In genomic region chr16:76341636-76342035, GRCm38 (mm10) we compare ENCODE assay signal across 11 mouse cellular contexts. TPM values are rescaled to one million over a fixed set of nuclear protein-coding genes. Genes with fewer than 3 reads are reported as not detected.
DNase-seq lines count a peak whose midpoint lies in the region; ATAC-seq and TF ChIP-seq lines count a peak whose summit lies in the region.
"Had no signal": no experiment of that assay in that cellular context is flagged by ENCODE, and none has a peak within 500 bp of the region (broad histone marks: within the 10 kb centered on the region; RNA-seq: fewer than 3 reads in every experiment).

No protein-coding gene starts in this region.

- 73% methylated on average over 8 of the region's 8 CpGs for WGBS in kidney, embryonic 16.5 days
- WGBS in forebrain, embryonic 11.5 days = 89% methylated on average over 8 of the region's 8 CpGs
- WGBS in forebrain, embryonic 16.5 days = 90% methylated on average over 8 of the region's 8 CpGs

- peaks cover 32% of the 10 kb centered on the region for H3K36me3 ChIP-seq in kidney, embryonic 16.5 days (ENCODE audit: insufficient read depth, low read length)
- H3K36me3 ChIP-seq in myocyte (ENCODE audit: control insufficient read depth, insufficient read depth) = no peaks in the 10 kb centered on the region
- no peaks in the 10 kb centered on the region; the same call in 1 of the 2 replicates for H3K36me3 ChIP-seq in forebrain, embryonic 11.5 days (ENCODE audit: control insufficient read depth, insufficient read depth, low read length)
- no peaks in the 10 kb centered on the region for H3K36me3 ChIP-seq in forebrain, embryonic 16.5 days (ENCODE audit: control insufficient read depth, insufficient read depth)

- no peak overlapping the region for H3K9ac ChIP-seq in kidney, embryonic 16.5 days (replicated peaks; ENCODE audit: low read length)
- H3K9ac ChIP-seq in forebrain, embryonic 11.5 days (ENCODE audit: low read length) = no peak overlapping the region
- no peak overlapping the region for H3K9ac ChIP-seq in forebrain, embryonic 16.5 days (replicated peaks; ENCODE audit: low read depth, low read length)
- H3K9ac ChIP-seq: hindbrain, embryonic 14.5 days; limb, embryonic 15.5 days had no signal

- H3K9me3 ChIP-seq in kidney, embryonic 16.5 days (ENCODE audit: low read length) = 0 out of 2 replicates have a peak, but pooled peaks cover under 1% of the 10 kb centered on the region
- H3K9me3 ChIP-seq in forebrain, embryonic 11.5 days (ENCODE audit: control insufficient read depth, low read length) = no peaks in the 10 kb centered on the region; the same call in 1 of the 2 replicates
- no peaks in the 10 kb centered on the region; the same call in 1 of the 2 replicates for H3K9me3 ChIP-seq in forebrain, embryonic 16.5 days (ENCODE audit: control insufficient read depth, low read length)
- H3K9me3 ChIP-seq: limb, embryonic 15.5 days had no signal

- no peak overlapping the region for H3K4me2 ChIP-seq in kidney, embryonic 16.5 days (replicated peaks; ENCODE audit: low read depth, low read length)
- H3K4me2 ChIP-seq in myocyte (ENCODE audit: low read depth) = no peak overlapping the region
- H3K4me2 ChIP-seq in forebrain, embryonic 11.5 days (ENCODE audit: low read depth, low read length, severe bottlenecking) = no peak overlapping the region
- H3K4me2 ChIP-seq in forebrain, embryonic 16.5 days (ENCODE audit: low read length) = no peak overlapping the region
- H3K4me2 ChIP-seq: hindbrain, embryonic 14.5 days; limb, embryonic 15.5 days had no signal

- 0 out of 2 replicates have a peak, but pooled peaks cover 3% of the 10 kb centered on the region for H3K4me1 ChIP-seq in kidney, embryonic 16.5 days (ENCODE audit: insufficient read depth, low read length)
- H3K4me1 ChIP-seq in forebrain, embryonic 11.5 days (replicated peaks; ENCODE audit: control insufficient read depth, insufficient read depth, low read length) = no peaks in the 10 kb centered on the region
- H3K4me1 ChIP-seq in forebrain, embryonic 16.5 days (replicated peaks; ENCODE audit: control insufficient read depth, insufficient read depth, low read length) = no peaks in the 10 kb centered on the region
- H3K4me1 ChIP-seq: limb, embryonic 15.5 days had no signal

- no peak overlapping the region for H3K27ac ChIP-seq in kidney, embryonic 16.5 days (ENCODE audit: low read length)
- H3K27ac ChIP-seq in forebrain, embryonic 11.5 days (ENCODE audit: low read depth, low read length) = no peak overlapping the region
- no peak overlapping the region for H3K27ac ChIP-seq in forebrain, embryonic 16.5 days (ENCODE audit: low read length)
- H3K27ac ChIP-seq: hindbrain, embryonic 14.5 days; limb, embryonic 15.5 days had no signal

- H3K79me2 ChIP-seq in myocyte (ENCODE audit: control insufficient read depth, insufficient read depth) = peaks cover 66% of the 10 kb centered on the region

- H3ac ChIP-seq in myocyte (ENCODE audit: control insufficient read depth, insufficient read length) = no peak overlapping the region

- DNase-seq in kidney, adult 9 months = peak; percentile 55
- peak; percentile 80 for DNase-seq in c-Kit-positive CD71-positive TER-119-negative erythroid progenitor cells, embryonic 14.5 days (ENCODE audit: low read depth)
- peak; percentile 58 for DNase-seq in liver
- no peak for DNase-seq in forebrain, embryonic 11.5 days (ENCODE audit: low spot score)
- DNase-seq in spleen, postnatal 10 days (ENCODE audit: low spot score in 2 of 2) = no peak
- DNase-seq: right cerebral cortex, postnatal 25 days had no signal

- ATAC-seq in kidney, embryonic 16.5 days (ENCODE audit: low FRiP score, low TSS enrichment) = no peak
- ATAC-seq in forebrain, embryonic 11.5 days (replicated peaks; ENCODE audit: low FRiP score) = no peak
- no peak for ATAC-seq in forebrain, embryonic 16.5 days

- no peaks in the 10 kb centered on the region for H3K27me3 ChIP-seq in kidney, embryonic 16.5 days (ENCODE audit: insufficient read depth, low read length)
- H3K27me3 ChIP-seq in myocyte (ENCODE audit: control insufficient read depth, insufficient read depth, insufficient read length) = no peaks in the 10 kb centered on the region
- no peaks in the 10 kb centered on the region for H3K27me3 ChIP-seq in forebrain, embryonic 11.5 days (ENCODE audit: control insufficient read depth, insufficient read depth, low read length)
- H3K27me3 ChIP-seq in forebrain, embryonic 16.5 days (replicated peaks; ENCODE audit: control insufficient read depth, insufficient read depth, low read length) = no peaks in the 10 kb centered on the region
- H3K27me3 ChIP-seq: limb, embryonic 15.5 days had no signal

- TF ChIP-seq POLR2A in myocyte (IDR thresholded peaks at IDR 0.05; ENCODE audit: insufficient read length, low read depth) = no peak

- H3K4me3 ChIP-seq in kidney, embryonic 16.5 days (ENCODE audit: low read length) = no peak overlapping the region
- no peak overlapping the region for H3K4me3 ChIP-seq in myocyte
- no peak overlapping the region for H3K4me3 ChIP-seq in forebrain, embryonic 11.5 days (ENCODE audit: low read depth, low read length)
- H3K4me3 ChIP-seq in forebrain, embryonic 16.5 days (replicated peaks; ENCODE audit: low read length) = no peak overlapping the region
- H3K4me3 ChIP-seq: limb, embryonic 15.5 days had no signal

TF ChIP-seq in myocyte, 11 proteins besides CTCF, POLR2A, EP300 and RAD21:
- TF ChIP-seq MAX (IDR thresholded peaks at IDR 0.05; ENCODE audit: low read depth) = no peak
- peak; percentile 89 for TF ChIP-seq CEBPB (IDR thresholded peaks at IDR 0.05; ENCODE audit: insufficient read depth, poor library complexity, severe bottlenecking)
- TF ChIP-seq TCF3 (IDR thresholded peaks at IDR 0.05; ENCODE audit: insufficient read length, low read depth) = no peak
- TF ChIP-seq POLR2AphosphoS2 (IDR thresholded peaks at IDR 0.05; ENCODE audit: insufficient read length, low read depth) = no peak
- TF ChIP-seq USF1 (IDR thresholded peaks at IDR 0.05; ENCODE audit: low read depth) = no peak
- no peak for TF ChIP-seq SRF (IDR thresholded peaks at IDR 0.05; ENCODE audit: control insufficient read depth, insufficient read length, low read depth)
- no peak for TF ChIP-seq TCF12 (IDR thresholded peaks at IDR 0.05; ENCODE audit: insufficient read depth, poor library complexity, severe bottlenecking)
- TF ChIP-seq MYOD1 (IDR thresholded peaks at IDR 0.05; ENCODE audit: control insufficient read depth in 1 of 3, insufficient read length in 2 of 3, low read depth in 2 of 3) = no peak

RNA-seq across cellular contexts. Expression of gene Nrip1, which starts 32.0 kb away (rescaled TPM):
- polyA plus RNA-seq in kidney, embryonic 16.5 days (2015; fragmentation: Nextera tagmentation; extraction: Ambion mirVana) = 49.3 and 57.6 TPM in 2 replicates
- polyA plus RNA-seq in myocyte (2012; fragmentation: generic; extraction: Trizol) = 3.9 TPM
- 29.4 and 30.6 TPM in 2 replicates for polyA plus RNA-seq in forebrain, embryonic 11.5 days (2014; fragmentation: Nextera tagmentation; extraction: Ambion mirVana)
- 38.7 and 44.4 TPM in 2 replicates for polyA plus RNA-seq in forebrain, embryonic 16.5 days (2015; fragmentation: Nextera tagmentation; extraction: Ambion mirVana)

Comparison
In these comparisons a context has a peak if more than half of its experiments do, and no peak if none do; other contexts are left out.
1. DNase-seq: peak in kidney, adult 9 months (single experiment), c-Kit-positive CD71-positive TER-119-negative erythroid progenitor cells, embryonic 14.5 days (single experiment) and liver (single experiment); none in forebrain, embryonic 11.5 days (single experiment) and spleen, postnatal 10 days (0 of 2).